Mouse (Mus musculus) B cell, adult 2 months (primary cell): Measurements from ENCODE around the gene Lat2.
A peak's percentile ranks its signal among the peaks of the same experiment; 100 is the strongest.

Experiments used
- DNase-seq, 2 experiments: peaks; one replicate each; pipeline ENCODE4 v3.0.0; 2022

Lat2 gene

DNA sequence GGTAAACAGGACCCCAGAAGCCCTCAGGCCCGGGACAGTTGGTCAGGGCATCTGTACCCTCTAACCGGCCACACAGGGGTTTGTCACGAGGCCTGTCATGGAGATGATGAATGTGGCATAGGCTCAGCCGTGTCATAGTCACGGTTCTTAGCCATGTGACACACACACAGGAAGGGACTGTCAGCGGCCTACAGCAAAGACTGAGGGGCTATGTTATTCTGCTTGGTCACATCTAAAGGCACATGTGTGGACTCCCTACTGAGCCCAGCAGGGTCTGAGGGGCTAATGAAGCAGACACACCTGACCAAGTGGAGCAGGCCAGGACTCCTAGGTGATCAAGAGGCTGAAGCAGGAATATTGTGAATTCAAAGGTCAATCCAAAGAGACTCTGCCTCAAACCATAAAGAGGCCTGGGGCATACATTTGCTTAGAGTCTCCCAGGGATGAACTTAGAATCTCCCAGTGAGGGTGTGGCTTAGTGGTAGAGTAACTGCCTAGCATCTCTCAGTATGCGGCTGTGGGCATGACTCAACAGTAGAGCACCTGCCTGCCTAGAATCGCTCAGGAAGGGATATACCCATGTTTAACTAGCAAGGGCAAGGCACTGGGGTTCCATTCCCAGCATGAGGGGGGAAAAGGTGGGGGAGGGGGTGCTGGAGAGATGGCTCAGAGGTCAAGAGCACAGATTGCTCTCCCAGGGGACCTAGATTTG lies 2.9 kb downstream of the Lat2 start:
- DNase-seq, result peak; percentile 49 to 53

DNA sequence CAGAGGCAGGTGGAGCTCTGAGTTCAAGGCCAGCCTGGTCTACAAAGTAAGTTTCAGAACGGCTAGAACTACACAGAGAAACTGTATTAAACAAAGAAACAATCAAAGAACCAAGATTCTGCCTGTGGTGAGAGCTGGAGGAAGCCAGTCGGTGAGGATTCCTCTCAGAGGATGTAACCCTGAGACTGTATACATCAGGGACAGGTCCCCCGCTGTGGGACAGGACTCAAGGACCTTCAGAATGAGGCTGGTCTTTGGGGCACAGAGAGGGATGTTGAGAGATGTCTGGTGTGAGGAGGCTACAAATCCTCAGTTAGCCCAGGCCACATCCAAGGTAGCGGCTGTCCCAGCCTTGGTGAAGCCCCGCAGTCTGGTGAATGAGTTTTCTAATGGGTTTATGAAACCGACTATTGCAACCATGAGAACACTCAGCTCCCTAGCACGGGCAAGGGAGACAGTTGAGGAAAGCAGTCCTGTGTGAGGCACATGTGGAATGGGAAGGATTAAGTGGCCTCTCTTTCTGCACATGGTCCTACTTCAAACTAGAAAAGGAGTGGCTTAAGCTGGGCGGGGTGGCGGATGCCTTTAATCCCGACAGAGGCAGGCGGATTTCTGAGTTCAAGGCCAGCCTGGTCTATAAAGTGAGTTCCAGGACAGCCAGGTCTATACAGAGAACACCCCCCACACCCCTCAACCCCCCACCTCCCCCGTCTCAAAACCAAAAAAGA lies 4.7 kb downstream of the Lat2 start:
- no peak for DNase-seq

DNA sequence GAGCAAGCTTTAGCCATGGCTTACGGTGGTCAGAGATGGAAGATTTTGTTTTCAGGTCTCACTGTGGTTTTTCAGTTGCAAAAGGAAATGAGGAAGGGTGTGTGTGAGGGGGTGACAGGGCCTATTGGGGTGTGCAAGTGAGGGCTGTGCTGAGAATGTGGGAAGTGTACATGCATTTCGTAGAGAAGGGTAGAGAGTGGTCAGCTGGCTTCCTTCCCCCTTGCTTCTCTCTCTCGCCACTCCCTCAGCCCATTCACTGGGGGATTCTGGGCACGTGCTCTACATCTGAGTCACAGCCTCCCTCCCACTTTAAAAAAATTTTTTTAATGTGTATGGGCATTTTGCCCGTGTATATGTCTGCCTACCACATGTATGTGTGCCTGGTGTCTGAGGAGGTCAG lies 7.7 kb downstream of the Lat2 start:
- DNase-seq, result peak; percentile 58 to 69

DNA sequence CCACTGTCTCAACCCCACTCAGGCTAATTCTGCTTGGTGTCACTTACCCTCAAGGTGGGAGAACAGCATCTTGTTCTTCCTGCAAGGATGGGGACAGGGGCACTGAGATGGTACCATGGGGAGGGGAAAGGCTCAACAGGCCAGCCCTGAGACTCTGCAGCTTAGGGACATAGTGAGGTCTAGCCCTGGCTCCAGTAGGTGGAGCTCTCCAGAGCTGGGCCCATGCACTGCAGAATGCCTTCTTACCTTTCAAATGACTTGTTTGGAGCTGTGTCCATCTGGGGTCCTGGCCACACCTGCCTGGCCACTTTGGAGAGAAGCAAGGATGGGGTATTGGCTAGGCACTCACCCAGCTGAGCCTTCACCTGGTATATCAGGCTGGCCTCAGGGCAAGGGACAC lies 8.5 kb downstream of the Lat2 start:
- peak in 1 of 2 experiments; percentile 23 for DNase-seq

DNA sequence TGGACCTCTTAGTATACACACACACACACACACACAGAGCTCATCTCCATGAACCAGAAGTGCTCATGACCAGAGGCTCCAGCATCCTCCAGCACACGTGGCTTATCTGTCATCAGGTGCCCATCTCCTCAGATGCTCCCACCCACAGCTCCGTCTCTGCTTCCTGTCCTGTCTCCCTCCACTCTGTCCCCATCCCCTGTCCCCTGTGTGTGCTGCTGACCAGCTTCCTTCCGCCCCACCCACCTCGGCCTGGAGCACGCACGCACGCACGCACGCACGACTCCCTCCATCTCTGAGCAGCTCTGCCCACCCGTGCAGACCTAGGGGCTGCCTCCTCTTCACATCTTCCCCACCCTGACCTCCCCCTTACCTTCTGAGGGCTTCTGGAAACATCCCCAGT lies 10.4 kb downstream of the Lat2 start:
- no peak for DNase-seq

- no peak for DNase-seq
Observed at GRCm38 (mm10) chr5:134597711-134598110, 17.1 kb downstream of the Lat2 start.

GRCm38 (mm10) chr5:134593093-134593492 lies 21.7 kb downstream of the Lat2 start:
- DNase-seq, result no peak

GRCm38 (mm10) chr5:134592026-134592581 lies 22.7 kb downstream of the Lat2 start:
- DNase-seq, result no peak

DNA sequence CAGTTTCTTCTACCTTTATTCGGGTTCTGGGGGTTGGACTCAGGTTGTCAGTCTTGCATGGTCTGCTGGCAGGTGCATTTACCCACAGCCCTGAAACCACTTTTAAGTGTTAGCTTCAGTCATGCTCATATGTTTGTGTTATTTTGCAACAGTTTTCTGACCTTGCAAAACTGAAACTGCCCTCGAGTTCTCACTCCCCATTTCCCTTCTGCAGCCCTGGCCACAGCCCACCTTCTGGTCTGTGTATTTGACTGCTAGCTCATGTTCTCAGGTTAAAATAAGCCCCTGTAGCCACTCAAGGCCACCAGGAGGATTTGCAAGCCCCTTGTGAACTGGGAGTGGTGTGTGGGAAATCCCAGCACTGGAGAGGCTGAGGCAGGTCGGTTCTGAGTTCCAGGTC lies 24.9 kb downstream of the Lat2 start:
- no peak for DNase-seq

- DNase-seq, result peak; percentile 52 to 56
Observed at GRCm38 (mm10) chr5:134584798-134585197, 30.0 kb downstream of the Lat2 start.

DNA sequence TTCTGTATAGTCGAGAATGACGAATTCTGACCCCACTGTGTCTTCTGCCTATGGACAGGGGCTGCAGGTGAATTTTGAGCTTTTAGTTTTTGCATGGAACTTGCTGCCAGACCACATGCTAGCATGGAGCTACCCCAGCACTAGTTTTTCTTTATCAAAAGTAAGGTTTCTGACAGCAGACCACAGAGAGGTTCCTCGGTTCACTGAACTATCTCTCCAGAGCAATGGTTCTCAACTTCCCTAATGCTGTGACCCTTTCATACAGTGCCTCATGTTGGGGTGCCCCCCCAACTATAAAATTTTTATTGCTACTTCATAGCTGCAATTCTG lies 31.0 kb downstream of the Lat2 start:
- DNase-seq, result peak; percentile 55

- DNase-seq, result peak in 1 of 2 experiments; percentile 21
Observed at GRCm38 (mm10) chr5:134583006-134583883, 31.6 kb downstream of the Lat2 start.

- peak; percentile 97 for DNase-seq
Observed at GRCm38 (mm10) chr5:134582221-134582907, 32.5 kb downstream of the Lat2 start.

DNA sequence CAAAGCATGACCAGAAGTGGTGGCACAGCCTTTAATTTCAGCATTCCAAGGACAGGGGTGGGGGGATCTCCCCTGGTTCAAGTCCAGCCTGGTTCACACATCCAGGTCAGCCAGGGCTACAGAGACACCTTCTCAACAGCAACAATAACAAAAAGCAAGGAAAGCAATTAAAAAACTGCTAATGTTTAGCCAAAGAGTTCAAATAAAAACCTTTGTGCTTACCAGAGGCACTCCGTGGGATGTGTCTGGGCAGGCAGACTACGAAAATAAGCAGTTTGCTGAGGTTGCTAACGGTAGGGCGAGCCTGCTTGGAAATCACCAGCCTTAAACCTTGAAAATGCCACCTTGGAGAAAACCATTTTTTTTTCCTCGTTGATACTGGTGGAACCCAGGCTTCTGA lies 33.7 kb downstream of the Lat2 start, which contains the start of gene Rfc2:
Gene Rfc2, plus strand, starts transcription at position 221 of the 400 bp plus-strand sequence.
- no peak for DNase-seq

DNA sequence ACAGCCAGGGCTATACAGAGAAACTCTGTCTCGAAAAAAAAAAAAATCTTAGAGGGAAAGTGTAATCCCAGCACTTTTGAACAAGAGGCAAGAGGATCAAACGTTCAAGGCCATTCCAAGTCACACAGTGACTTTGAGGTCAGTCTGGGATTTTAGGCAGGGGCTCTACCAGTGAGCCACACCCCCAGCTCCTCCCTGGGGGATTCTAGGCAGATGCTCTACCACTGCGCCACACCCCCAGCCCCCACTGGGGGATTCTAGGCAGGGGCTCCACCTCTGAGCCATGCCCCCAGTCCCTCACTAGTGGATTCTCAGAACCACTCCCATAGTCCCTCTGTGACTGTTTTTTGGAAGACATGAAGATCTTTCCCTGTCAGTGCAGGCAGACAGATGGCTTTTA lies 35.7 kb downstream of the Lat2 start:
- no peak for DNase-seq

GRCm38 (mm10) chr5:134577534-134577933 lies 37.3 kb downstream of the Lat2 start:
- no peak for DNase-seq

- DNase-seq, result no peak
Observed at GRCm38 (mm10) chr5:134576517-134577220, 38.2 kb downstream of the Lat2 start.

DNA sequence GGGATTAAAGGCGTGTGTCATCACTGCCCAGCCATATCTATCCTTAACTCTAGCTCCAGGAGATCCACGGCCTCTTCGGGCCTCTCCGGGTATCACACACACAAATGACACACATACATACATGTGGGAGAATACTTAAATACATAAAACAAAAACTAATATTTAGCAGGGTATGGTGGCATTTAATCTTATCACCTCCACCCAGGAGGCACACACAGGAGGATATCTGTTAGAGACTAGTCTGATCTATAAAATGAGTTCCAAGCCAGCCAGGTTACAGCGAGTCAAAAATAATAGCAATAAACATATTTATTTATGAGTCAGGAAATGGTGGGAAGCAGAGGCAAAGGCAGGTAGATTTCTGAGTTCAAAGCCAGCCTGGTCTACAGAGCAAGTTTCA lies 39.0 kb downstream of the Lat2 start:
- no peak for DNase-seq

DNA sequence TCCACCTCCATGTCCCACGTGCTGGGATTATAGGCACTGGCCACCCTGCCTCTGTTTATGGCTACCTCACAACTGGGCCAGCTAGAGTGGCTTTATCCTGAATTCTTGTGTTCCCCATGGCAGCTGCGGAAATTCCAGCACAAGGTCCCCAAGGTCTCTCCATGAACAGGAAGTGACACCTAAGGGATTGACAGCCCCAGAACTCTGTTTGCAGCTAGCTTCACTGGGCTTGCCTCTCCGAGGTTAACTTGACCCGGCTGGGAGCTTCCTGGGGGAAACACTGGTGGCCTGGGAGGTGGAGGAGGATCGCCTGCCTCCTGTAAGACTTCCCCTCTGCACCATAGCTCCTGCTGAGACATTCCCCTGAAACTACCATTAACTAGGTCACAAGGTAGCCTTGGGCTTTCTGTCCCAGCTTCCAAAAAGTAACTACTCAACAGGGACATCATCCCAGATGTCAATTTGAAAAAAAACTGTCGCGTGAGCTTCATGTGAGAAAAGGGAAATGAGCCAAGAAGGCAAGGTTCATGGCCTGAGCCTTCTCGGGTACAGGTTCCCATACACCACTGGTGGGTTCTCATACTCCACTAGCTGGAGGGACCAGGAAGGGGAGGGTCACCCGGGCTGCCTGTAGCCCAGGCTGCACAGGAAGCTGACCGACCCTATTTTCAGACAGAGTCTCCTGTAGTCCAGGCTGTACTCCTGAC lies 42.2 kb downstream of the Lat2 start:
- DNase-seq, result no peak

- DNase-seq, result peak; percentile 59 to 62
Observed at GRCm38 (mm10) chr5:134571730-134572507, 42.9 kb downstream of the Lat2 start.
